Mouse (Mus musculus) right cerebral cortex, adult 2 months (tissue): ENCODE results near the gene Vstm2l.
A peak's percentile ranks its signal among the peaks of the same experiment; 100 is the strongest.

Experiments
- DNase-seq, 2 experiments: peaks; one replicate each; pipeline ENCODE4 v3.0.0; 2021 to 2022; ENCODE audit warnings: low spot score in 2 of 2

Vstm2l gene

GRCm38 (mm10) chr2:157914105-157914764, at the start of gene Vstm2l:
Gene Vstm2l, plus strand, starts transcription at chr2:157914653.
- DNase-seq = peak; percentile 70 to 76

- DNase-seq = no peak
Observed at GRCm38 (mm10) chr2:157867126-157867525, 47.3 kb upstream of the Vstm2l start.

GRCm38 (mm10) chr2:157870247-157870646, 44.2 kb upstream of the Vstm2l start:
- no peak for DNase-seq

- DNase-seq = peak in 1 of 2 experiments; percentile 14
Observed at GRCm38 (mm10) chr2:157873223-157873622, 41.2 kb upstream of the Vstm2l start.

GRCm38 (mm10) chr2:157873691-157874090, 40.8 kb upstream of the Vstm2l start:
- DNase-seq = no peak

GRCm38 (mm10) chr2:157875111-157875510, 39.3 kb upstream of the Vstm2l start:
- DNase-seq = peak in 1 of 2 experiments; percentile 23

GRCm38 (mm10) chr2:157877394-157877793, 37.1 kb upstream of the Vstm2l start:
- DNase-seq = no peak

GRCm38 (mm10) chr2:157877967-157878366, 36.5 kb upstream of the Vstm2l start:
- DNase-seq = peak; percentile 52 to 61

GRCm38 (mm10) chr2:157881939-157882338, 32.5 kb upstream of the Vstm2l start:
- DNase-seq = no peak

- no peak for DNase-seq
Observed at GRCm38 (mm10) chr2:157887275-157888025, 27.0 kb upstream of the Vstm2l start.

- peak in 1 of 2 experiments; percentile 20 for DNase-seq
Observed at GRCm38 (mm10) chr2:157891166-157891565, 23.3 kb upstream of the Vstm2l start.

GRCm38 (mm10) chr2:157897131-157897530, 17.3 kb upstream of the Vstm2l start:
- DNase-seq = no peak

GRCm38 (mm10) chr2:157913204-157913636, 1.2 kb upstream of the Vstm2l start:
- peak; percentile 37 to 55 for DNase-seq

- peak; percentile 47 to 54 for DNase-seq
Observed at GRCm38 (mm10) chr2:157913705-157914104, 748 bp upstream of the Vstm2l start.

GRCm38 (mm10) chr2:157914889-157915517, 550 bp downstream of the Vstm2l start:
- DNase-seq = peak; percentile 47 to 64

GRCm38 (mm10) chr2:157918529-157918928, 4.1 kb downstream of the Vstm2l start:
- no peak for DNase-seq

GRCm38 (mm10) chr2:157921551-157921950, 7.1 kb downstream of the Vstm2l start:
- DNase-seq = no peak

GRCm38 (mm10) chr2:157923406-157923805, 9.0 kb downstream of the Vstm2l start:
- no peak for DNase-seq

- DNase-seq = no peak
Observed at GRCm38 (mm10) chr2:157924504-157924903, 10.1 kb downstream of the Vstm2l start.

- DNase-seq = no peak
Observed at GRCm38 (mm10) chr2:157926502-157926901, 12.0 kb downstream of the Vstm2l start.

- DNase-seq = peak in 1 of 2 experiments; percentile 46
Observed at GRCm38 (mm10) chr2:157926927-157927326, 12.5 kb downstream of the Vstm2l start.

GRCm38 (mm10) chr2:157927397-157927796, 12.9 kb downstream of the Vstm2l start:
- no peak for DNase-seq
